Mouse (Mus musculus) skeletal muscle tissue, adult 2 months (tissue): ENCODE results near the gene Mrpl20.

Experiments used
- DNase-seq: peaks from one replicate; pipeline ENCODE4 v3.0.0-alpha.2; 2012; ENCODE audit warnings: low read depth, low spot score

Mrpl20 gene

DNA sequence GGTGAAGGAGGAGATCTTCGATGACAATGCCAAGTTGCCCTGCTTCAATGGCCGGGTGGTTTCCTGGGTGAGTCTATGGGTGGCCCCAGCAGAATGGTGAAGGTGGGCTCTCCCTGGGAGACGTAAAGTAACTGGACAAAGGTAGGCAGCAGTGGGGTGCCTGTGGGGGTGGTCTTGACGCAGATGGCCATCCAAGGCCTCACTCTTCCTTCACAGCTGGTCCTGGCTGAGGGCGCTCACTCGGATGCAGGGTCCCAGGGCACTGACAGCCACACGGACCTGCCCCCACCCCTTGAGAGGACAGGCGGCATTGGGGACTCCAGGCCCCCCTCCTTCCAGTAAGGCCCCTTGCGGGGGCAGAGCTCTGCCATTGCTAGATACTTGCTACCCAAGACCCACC, 50.7 kb downstream of the Mrpl20 start:
- no peak for DNase-seq

DNA sequence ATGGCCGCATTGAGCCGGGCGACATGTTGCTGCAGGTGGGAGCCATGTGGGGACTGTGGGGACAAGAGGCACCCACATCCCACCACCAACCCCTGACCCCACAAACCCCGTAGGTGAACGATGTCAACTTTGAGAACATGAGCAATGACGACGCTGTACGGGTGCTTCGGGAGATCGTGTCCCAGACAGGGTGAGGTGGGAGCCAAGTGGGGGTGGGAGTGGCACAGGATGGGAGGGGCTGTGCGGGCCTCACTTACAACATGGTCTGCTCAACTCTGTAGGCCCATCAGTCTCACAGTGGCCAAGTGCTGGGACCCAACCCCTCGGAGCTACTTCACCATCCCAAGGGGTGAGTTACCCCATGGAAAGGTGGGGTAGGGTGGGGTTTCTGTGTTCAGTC, 52.3 kb downstream of the Mrpl20 start:
- no peak for DNase-seq

DNA sequence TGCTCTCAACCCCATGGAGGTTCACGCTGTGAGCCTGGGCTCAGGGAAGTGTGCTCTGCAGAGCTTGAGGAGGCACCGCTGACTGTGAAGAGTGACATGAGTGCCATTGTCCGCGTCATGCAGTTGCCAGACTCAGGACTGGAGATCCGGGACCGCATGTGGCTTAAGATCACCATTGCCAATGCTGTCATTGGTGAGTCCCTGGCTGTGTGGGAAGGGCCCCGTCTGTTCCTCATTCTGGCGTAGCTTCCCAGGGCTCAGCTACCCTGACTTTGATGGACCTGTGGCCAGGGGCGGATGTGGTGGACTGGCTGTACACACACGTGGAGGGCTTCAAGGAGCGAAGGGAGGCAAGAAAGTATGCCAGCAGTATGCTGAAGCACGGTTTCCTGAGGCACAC, 53.4 kb downstream of the Mrpl20 start:
- DNase-seq, result no peak

DNA sequence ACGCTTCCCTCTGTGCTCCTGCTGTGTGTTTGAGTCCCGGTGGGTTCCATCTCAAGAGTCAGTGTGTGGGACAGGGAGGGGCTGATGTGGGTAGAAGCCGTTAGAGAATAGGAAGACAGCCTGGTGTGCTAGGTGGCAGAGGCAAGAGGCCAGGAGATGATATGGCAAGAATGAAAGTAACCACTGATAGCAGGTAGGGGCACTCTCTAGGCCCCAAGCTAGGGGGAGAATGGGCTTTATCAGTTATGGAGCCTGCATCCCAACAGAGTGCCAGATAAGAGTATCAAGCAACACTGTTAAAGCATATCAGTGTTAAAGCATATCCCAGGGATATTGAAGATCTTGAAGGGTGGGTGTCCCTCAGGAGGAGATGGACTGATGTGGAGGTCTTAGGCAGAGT, 54.2 kb downstream of the Mrpl20 start:
- DNase-seq, result no peak

DNA sequence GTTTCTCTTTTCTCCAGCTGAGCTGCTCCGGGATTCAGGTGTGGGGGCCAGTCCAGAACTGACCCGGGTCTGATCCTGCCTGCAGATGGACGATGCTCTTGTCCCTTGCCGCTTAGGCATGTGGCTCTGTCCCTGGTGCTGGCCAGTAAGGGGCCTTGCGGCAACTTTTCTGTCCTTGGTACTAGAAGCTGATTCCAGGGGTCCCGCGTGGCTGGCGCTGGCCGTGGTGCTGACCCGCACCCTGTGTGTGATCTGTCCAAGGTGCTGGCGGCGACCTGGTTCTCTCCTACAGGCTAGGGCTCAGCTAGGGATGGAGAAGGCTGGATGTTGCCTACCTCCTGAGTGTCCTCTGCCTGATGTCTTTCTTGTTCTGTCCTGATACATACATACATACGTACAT, 56.6 kb downstream of the Mrpl20 start:
- DNase-seq, result no peak
